Mouse (Mus musculus): ENCODE measurements at regions not wholly inside any gene's neighbourhood (a gene's known extent, or its start where the extent isn't known, plus 50 kb on each side); places are given as distances from the start of the nearest gene placed in this dataset.

DNA sequence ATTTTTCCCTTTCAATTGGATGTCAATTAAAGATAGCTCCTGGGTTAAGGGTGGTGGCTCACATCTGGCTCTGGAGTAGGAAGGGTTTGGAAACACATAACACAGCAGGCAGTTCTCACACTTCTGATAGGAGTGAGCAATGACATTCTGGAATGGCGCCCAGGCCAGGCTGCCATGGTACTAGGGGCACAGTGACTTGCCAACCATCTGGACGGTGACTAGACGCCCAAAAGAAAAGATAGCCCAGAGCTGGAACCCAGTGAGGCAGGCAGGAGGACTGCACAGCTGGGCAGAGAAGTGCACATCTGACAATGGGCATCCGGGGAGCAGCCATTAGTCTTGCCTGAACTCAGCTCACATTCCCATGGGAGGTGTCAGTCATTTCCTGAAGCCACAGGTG is 62.8 kb upstream of the Oxtr start:
- ATAC-seq (ENCODE audit: low read depth), result no peak
- DNase-seq (ENCODE audit: low spot score), result no peak
- no peaks in the 10 kb centered on the region for H3K4me1 ChIP-seq (ENCODE audit: control insufficient read depth, insufficient read depth, low read length)
- no peak overlapping the region for H3K9ac ChIP-seq (ENCODE audit: low read depth, low read length)
- H3K36me3 ChIP-seq (ENCODE audit: control insufficient read depth, insufficient read depth, low read length), result no peaks in the 10 kb centered on the region
- H3K4me3 ChIP-seq (ENCODE audit: low read depth, low read length), result no peak overlapping the region
- no peak overlapping the region for H3K4me2 ChIP-seq (ENCODE audit: low read depth, low read length)
- H3K27ac ChIP-seq (replicated peaks; ENCODE audit: low read depth, low read length), result no peak overlapping the region
- H3K27me3 ChIP-seq (replicated peaks; ENCODE audit: control insufficient read depth, insufficient read depth, low read length), result no peaks in the 10 kb centered on the region
- no peaks in the 10 kb centered on the region for H3K9me3 ChIP-seq (ENCODE audit: control insufficient read depth, low read length)
- 74% methylated on average over 4 of the region's 4 CpGs for WGBS

DNA sequence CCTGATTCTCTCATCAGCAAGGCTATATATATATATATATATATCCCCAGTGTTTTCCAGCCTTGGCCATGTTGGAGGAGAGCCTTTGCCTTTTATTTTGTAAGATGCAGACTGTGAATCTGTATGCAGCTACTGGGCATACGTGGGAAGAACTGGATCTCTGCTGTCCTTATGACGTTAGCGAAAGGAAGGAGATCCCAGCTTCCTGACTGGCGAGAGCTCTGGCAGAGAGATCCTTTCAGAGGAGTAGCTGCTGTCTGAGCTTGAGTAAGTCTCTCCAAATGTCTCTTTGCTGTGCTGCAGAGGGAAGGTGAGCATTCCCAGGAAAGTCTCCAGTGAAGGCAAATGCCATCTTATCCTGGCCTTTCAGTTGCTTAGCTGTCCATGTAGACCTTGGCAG is 61.6 kb upstream of the Oxtr start:
- ATAC-seq (ENCODE audit: low read depth), result no peak
- Histone ChIP-seq H3K9ac (ENCODE audit: low read depth, low read length) (no peak overlapping the region), H3K9me3 (ENCODE audit: control insufficient read depth, low read length) (no peaks in the 10 kb centered on the region), H3K27ac (replicated peaks; ENCODE audit: low read depth, low read length) (no peak overlapping the region), H3K4me2 (ENCODE audit: low read depth, low read length) (no peak overlapping the region), H3K4me1 (ENCODE audit: control insufficient read depth, insufficient read depth, low read length) (no peaks in the 10 kb centered on the region), H3K27me3 (replicated peaks; ENCODE audit: control insufficient read depth, insufficient read depth, low read length) (no peaks in the 10 kb centered on the region), H3K4me3 (ENCODE audit: low read depth, low read length) (no peak overlapping the region), H3K36me3 (ENCODE audit: control insufficient read depth, insufficient read depth, low read length) (no peaks in the 10 kb centered on the region)
- WGBS, result 69% methylated on average over 4 of the region's 4 CpGs
- no peak for DNase-seq (ENCODE audit: low spot score)

DNA sequence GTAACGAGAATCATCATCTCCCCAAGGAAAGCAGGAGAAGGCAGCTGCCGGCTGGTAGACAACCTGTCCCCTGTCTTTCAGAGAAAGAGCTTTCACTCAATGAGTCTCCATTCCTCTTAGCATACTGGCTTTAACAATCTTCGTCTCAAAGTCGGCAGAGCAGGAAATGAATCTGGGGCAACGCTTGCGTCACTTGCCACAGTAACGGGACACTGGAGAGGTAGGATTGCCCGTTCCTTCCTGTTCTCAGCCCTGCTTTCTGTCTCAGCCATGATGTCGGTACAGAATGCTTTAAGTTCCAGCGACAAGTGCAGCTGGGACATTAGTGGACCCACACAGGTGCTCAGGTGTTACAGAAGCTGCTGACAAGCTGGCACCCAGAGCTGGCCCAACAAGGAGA is 57.5 kb upstream of the Oxtr start:
- ATAC-seq (ENCODE audit: low read depth) (no peak), DNase-seq (ENCODE audit: low spot score) (no peak)
- no peak overlapping the region for H3K27ac ChIP-seq (replicated peaks; ENCODE audit: low read depth, low read length)
- no peak overlapping the region for H3K4me3 ChIP-seq (ENCODE audit: low read depth, low read length)
- WGBS, result 79% methylated on average over 10 of the region's 10 CpGs
- no peak overlapping the region for H3K9ac ChIP-seq (ENCODE audit: low read depth, low read length)
- H3K4me2 ChIP-seq (ENCODE audit: low read depth, low read length), result no peak overlapping the region
- no peaks in the 10 kb centered on the region for H3K36me3 ChIP-seq (ENCODE audit: control insufficient read depth, insufficient read depth, low read length)
- H3K4me1 ChIP-seq (ENCODE audit: control insufficient read depth, insufficient read depth, low read length), result no peaks in the 10 kb centered on the region; the same call in 1 of the 2 replicates
- H3K27me3 ChIP-seq (replicated peaks; ENCODE audit: control insufficient read depth, insufficient read depth, low read length), result no peaks in the 10 kb centered on the region
- H3K9me3 ChIP-seq (ENCODE audit: control insufficient read depth, low read length), result no peaks in the 10 kb centered on the region

DNA sequence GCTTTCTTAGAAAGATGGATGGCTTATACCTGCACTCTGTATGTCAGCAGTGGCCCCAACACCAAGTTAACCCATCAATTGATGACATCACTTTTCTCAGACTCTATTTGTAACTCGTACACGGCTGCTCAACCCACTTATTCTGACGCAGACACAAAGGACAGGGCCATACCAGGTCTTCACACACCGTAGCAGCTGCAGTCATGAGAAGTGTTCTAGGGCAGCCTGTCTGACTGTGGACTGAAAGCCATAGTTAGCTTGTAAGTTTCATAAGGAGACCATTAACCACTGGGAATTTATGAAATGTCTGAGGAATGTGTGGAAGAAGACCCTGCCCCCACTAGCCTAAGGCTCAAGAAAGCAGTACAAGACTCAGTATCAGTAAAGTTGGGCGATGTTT is 56.3 kb upstream of the Oxtr start:
- 69% methylated on average over 5 of the region's 5 CpGs for WGBS
- no peak overlapping the region for H3K27ac ChIP-seq (replicated peaks; ENCODE audit: low read depth, low read length)
- H3K4me1 ChIP-seq (ENCODE audit: control insufficient read depth, insufficient read depth, low read length), result no peaks in the 10 kb centered on the region; the same call in 1 of the 2 replicates
- no peak overlapping the region for H3K4me2 ChIP-seq (ENCODE audit: low read depth, low read length)
- DNase-seq (ENCODE audit: low spot score), result no peak
- H3K36me3 ChIP-seq (ENCODE audit: control insufficient read depth, insufficient read depth, low read length), result no peaks in the 10 kb centered on the region
- no peaks in the 10 kb centered on the region for H3K27me3 ChIP-seq (replicated peaks; ENCODE audit: control insufficient read depth, insufficient read depth, low read length)
- ATAC-seq (ENCODE audit: low read depth), result no peak
- H3K4me3 ChIP-seq (ENCODE audit: low read depth, low read length), result no peak overlapping the region
- H3K9ac ChIP-seq (ENCODE audit: low read depth, low read length), result no peak overlapping the region
- no peaks in the 10 kb centered on the region for H3K9me3 ChIP-seq (ENCODE audit: control insufficient read depth, low read length)

DNA sequence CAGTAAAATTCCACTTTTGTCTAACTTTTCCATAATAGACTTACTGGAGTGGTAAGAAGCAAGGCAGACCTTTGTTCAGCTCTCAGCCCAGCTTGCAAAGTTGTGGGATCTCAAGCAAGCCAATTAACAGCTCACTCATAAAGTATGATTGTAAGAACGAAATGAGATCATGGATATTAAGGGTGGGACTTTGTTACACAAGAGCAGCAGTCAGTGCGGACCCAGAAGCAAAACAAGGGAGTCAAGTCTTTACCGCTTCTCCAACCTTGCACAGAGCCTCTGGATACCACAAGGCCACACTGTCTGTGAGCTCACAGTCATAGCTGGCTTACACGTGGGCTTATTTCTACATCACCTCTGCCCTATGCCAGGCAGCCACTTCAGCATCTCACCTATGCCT is 54.6 kb upstream of the Oxtr start:
- no peaks in the 10 kb centered on the region for H3K36me3 ChIP-seq (ENCODE audit: control insufficient read depth, insufficient read depth, low read length)
- no peaks in the 10 kb centered on the region for H3K9me3 ChIP-seq (ENCODE audit: control insufficient read depth, low read length)
- no peaks in the 10 kb centered on the region for H3K27me3 ChIP-seq (replicated peaks; ENCODE audit: control insufficient read depth, insufficient read depth, low read length)
- H3K27ac ChIP-seq (replicated peaks; ENCODE audit: low read depth, low read length), result no peak overlapping the region
- ATAC-seq (ENCODE audit: low read depth) (no peak), DNase-seq (ENCODE audit: low spot score) (no peak)
- no peak overlapping the region for H3K4me2 ChIP-seq (ENCODE audit: low read depth, low read length)
- 89% methylated on average over 4 of the region's 4 CpGs for WGBS
- no peak overlapping the region for H3K9ac ChIP-seq (ENCODE audit: low read depth, low read length)
- H3K4me3 ChIP-seq (ENCODE audit: low read depth, low read length), result no peak overlapping the region
- H3K4me1 ChIP-seq (ENCODE audit: control insufficient read depth, insufficient read depth, low read length), result no peaks in the 10 kb centered on the region; the same call in 1 of the 2 replicates

DNA sequence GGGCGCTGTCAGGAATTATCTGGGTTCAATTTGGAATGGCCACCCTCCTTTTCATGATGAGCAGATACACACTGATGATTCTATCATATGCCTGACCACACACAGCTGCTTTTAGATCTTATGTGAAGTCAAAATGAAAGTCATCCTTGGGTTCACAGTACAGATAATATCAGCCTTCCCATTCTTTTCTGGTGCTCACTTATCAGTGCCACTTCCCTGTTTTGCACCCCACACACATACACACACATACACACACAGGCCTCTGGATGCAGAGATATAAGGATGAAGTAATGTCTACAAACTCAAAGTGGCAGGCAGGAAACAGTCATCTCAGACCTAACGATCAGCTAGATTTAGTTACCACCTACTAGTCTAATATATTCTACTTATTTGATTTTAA is 52.9 kb upstream of the Oxtr start:
- DNase-seq (ENCODE audit: low spot score), result no peak
- no peak for ATAC-seq (ENCODE audit: low read depth)
- H3K4me1 ChIP-seq (ENCODE audit: control insufficient read depth, insufficient read depth, low read length), result no peaks in the 10 kb centered on the region; the same call in 1 of the 2 replicates
- H3K27me3 ChIP-seq (replicated peaks; ENCODE audit: control insufficient read depth, insufficient read depth, low read length), result no peaks in the 10 kb centered on the region
- H3K4me3 ChIP-seq (ENCODE audit: low read depth, low read length), result no peak overlapping the region
- H3K9me3 ChIP-seq (ENCODE audit: control insufficient read depth, low read length), result no peaks in the 10 kb centered on the region
- no peak overlapping the region for H3K9ac ChIP-seq (ENCODE audit: low read depth, low read length)
- 88% methylated on average over 2 of the region's 2 CpGs for WGBS
- no peak overlapping the region for H3K27ac ChIP-seq (replicated peaks; ENCODE audit: low read depth, low read length)
- H3K36me3 ChIP-seq (ENCODE audit: control insufficient read depth, insufficient read depth, low read length), result no peaks in the 10 kb centered on the region
- H3K4me2 ChIP-seq (ENCODE audit: low read depth, low read length), result no peak overlapping the region

Data from embryonic facial prominence, embryonic 14.5 days (tissue).